Mouse (Mus musculus) bone marrow macrophage, adult 2 months (primary cell): ENCODE measurements around the gene Amz1.

Experiments used
- CTCF ChIP-seq: IDR thresholded peaks from 2 replicates; pipeline ENCODE4 v1.5.1; 2012; ENCODE audit warnings: low read depth, mild to moderate bottlenecking, low read length, moderate library complexity
- POLR2A ChIP-seq: IDR thresholded peaks from 2 replicates; pipeline ENCODE4 v1.6.1; 2012; ENCODE audit warnings: mild to moderate bottlenecking, low read depth, low read length, borderline replicate concordance

DNA sequence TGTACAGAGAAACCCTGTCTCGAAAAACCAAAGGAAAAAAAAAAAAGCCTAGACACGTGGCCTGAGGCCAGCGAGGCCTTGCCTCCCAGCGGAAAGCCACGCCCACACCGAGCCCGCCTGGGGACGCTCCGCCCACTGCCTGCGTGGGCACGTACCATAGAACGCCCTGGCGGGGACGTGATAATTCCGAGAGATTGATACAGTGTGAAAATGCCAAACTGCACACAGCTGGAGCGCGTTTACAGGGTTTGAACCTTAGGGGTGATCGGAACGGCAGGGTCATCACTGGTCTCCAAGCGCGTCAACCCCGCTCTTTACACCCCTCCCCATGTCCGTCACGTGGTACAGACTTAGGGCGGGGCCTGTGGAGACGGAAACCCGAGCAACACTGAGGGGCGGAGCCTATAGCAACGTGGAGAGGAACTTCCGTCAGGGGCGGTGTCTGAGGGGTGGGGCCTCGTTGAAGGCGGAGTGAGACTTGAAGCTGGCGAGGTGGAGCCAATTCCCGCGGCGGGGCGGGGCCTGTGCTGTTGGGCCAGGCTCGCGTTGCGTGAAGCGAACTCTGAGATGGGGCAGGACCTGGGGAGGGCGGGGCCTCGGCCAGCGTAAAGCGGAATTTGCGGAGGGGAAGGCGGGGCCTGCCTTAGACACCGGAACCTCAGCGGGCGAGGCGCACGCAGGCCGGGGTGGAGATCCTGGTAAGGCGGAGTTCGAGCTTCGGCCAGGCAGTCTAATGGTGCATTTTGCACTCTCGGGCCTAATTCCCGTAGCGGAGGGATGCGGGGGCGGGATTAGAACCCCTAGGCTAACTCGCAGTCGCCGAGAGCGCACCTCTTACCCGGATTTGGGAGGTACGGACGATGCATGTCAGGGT lies 19.3 kb upstream of the Amz1 start, which contains the start of gene Brat1:
- TF ChIP-seq CTCF (no peak), POLR2A (0 out of 2 replicates have a peak, but pooled peaks have one; percentile 34)
